Mouse (Mus musculus) CH12.LX (cell line): Measurements from ENCODE around the gene Klra6.
"Not testable (repeated sequence)": the region's sequence is repeated elsewhere in the genome, so short reads cannot be mapped to it uniquely, and the experiment has no call there.

Source experiments
- CTCF ChIP-seq, 2 experiments: IDR thresholded peaks in 1 of 2; conservative IDR thresholded peaks in 1 of 2; 2 replicates each; pipeline ENCODE4 v1.5.1; 2011 to 2012; ENCODE audit warnings: low read depth in 2 of 2, low read length in 2 of 2, improper control_type of control experiment in 1 of 2, inconsistent platforms in 1 of 2, mild to moderate bottlenecking in 1 of 2, moderate library complexity in 1 of 2
- EP300 ChIP-seq: IDR thresholded peaks from 2 replicates; pipeline ENCODE4 v1.6.1; 2011; ENCODE audit warnings: low read length, improper control_type of control experiment
- GABPA ChIP-seq: IDR thresholded peaks from 2 replicates; pipeline ENCODE4 v1.6.1; 2012; ENCODE audit warnings: low read depth, low read length, improper control_type of control experiment, inconsistent platforms; ENCODE audit not compliant: insufficient replicate concordance
- IRF4 ChIP-seq: IDR thresholded peaks from 2 replicates; pipeline ENCODE4 v1.6.1; 2014; ENCODE audit warnings: low read depth, mild to moderate bottlenecking, inconsistent platforms, low read length, improper control_type of control experiment
- MAFK ChIP-seq: IDR thresholded peaks from 2 replicates; pipeline ENCODE4 v1.6.1; 2011; ENCODE audit warnings: low read length, improper control_type of control experiment; ENCODE audit not compliant: insufficient replicate concordance
- MYC ChIP-seq: IDR thresholded peaks from 2 replicates; pipeline ENCODE4 v1.6.1; 2011; ENCODE audit warnings: low read depth, mild to moderate bottlenecking, improper control_type of control experiment, low read length
- POLR2A ChIP-seq: IDR thresholded peaks from 2 replicates; pipeline ENCODE4 v1.6.1; 2011; ENCODE audit warnings: low read depth, mild to moderate bottlenecking, improper control_type of control experiment, low read length
- RAD21 ChIP-seq: IDR thresholded peaks from 2 replicates; pipeline ENCODE4 v1.6.1; 2011; ENCODE audit warnings: low read depth, mild to moderate bottlenecking, low read length, improper control_type of control experiment, moderate library complexity
- SMC3 ChIP-seq: IDR thresholded peaks from 2 replicates; pipeline ENCODE4 v1.6.1; 2011; ENCODE audit warnings: low read depth, low read length, improper control_type of control experiment
- TCF12 ChIP-seq: IDR thresholded peaks from 2 replicates; pipeline ENCODE4 v1.6.1; 2014; ENCODE audit warnings: low read depth, mild to moderate bottlenecking, inconsistent platforms, low read length, improper control_type of control experiment
- UBTF ChIP-seq: IDR thresholded peaks from 2 replicates; pipeline ENCODE4 v1.6.1; 2012; ENCODE audit warnings: low read depth, mild to moderate bottlenecking, inconsistent platforms, low read length, improper control_type of control experiment, moderate library complexity
- USF1 ChIP-seq: IDR thresholded peaks from 2 replicates; pipeline ENCODE4 v1.6.1; 2014; ENCODE audit warnings: low read depth, mild to moderate bottlenecking, inconsistent platforms, low read length, improper control_type of control experiment
- ZC3H11A ChIP-seq: IDR thresholded peaks from 2 replicates; pipeline ENCODE4 v1.6.1; 2012; ENCODE audit warnings: low read depth, mild to moderate bottlenecking, inconsistent platforms, low read length, improper control_type of control experiment
- ZKSCAN1 ChIP-seq: IDR thresholded peaks from 2 replicates; pipeline ENCODE4 v1.6.1; 2012; ENCODE audit warnings: low read depth, inconsistent platforms, low read length, improper control_type of control experiment, borderline replicate concordance

DNA sequence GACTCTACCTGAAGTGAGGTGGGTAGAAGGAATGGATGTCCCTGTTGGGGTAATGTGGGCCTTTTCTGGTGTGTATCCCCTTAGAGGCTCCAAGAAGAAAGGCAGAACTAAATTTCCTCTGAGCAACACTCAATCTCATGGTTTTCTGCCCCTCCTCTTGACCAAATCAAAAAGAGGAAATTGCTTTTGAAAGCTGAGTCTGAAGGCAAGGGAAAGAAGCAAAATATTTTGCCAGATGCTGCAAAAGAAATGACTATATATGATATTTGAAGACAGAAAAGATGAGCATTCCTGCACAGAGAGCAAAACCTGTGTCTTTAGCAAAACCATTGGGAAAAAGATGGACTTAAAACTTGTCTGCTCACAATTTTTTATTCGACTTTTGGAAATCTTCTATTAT is 40.4 kb upstream of the Klra6 start, which contains the start of gene Klra4:
- TF ChIP-seq TCF12; SMC3; CTCF (conservative IDR thresholded peaks at IDR 0.05 in 1 of 2, IDR thresholded peaks at IDR 0.05 in 1 of 2; ENCODE audit: low read depth in 2 of 2, low read length in 2 of 2); RAD21; POLR2A; ZC3H11A; IRF4; ZKSCAN1; MYC; UBTF; MAFK; EP300; USF1; GABPA: not testable (repeated sequence)
